Mouse (Mus musculus) MN1 (cell line): Measurements from ENCODE around the gene Lep.

Experiments
- DNase-seq: peaks from one replicate; pipeline ENCODE4 v3.0.0-alpha.2; 2016; ENCODE audit warnings: low spot score

The Lep gene

DNA sequence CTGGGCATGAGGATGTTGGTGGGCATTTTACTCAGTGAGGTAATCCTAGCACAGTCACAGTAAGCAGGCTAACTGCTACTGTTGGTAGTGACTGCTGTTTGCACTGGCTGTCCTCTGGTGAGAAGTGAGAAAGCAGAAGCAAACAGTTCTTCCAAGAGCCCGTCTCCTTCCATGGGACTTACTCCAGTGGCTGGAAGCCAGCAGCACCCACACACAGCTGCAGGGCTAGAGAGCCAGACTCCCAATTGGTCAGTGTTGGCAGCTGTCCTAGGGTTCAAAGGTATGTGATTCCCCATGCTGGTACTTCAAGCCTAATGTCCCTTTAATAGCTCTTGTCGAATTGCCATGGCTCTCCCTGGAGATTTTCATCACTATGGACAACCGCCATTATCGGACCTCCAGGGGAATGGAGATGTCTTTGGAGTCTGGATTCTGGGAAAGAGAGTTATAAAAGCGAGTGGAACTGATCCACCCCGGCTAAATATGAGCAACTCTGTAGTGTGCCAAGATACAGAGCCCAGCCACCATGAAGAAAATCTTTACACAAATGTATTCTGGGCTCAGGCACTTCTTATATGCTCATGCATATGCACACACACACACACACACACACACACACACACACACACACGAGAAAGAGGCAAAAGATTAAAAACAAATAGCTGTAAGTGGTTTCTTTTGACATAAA lies 57.5 kb downstream of the Lep start:
- DNase-seq: peak; percentile 74

GRCm38 (mm10) chr6:29118231-29118630 lies 58.2 kb downstream of the Lep start:
- DNase-seq: no peak

- DNase-seq: no peak
Measured at GRCm38 (mm10) chr6:29118963-29119362, 58.9 kb downstream of the Lep start.

GRCm38 (mm10) chr6:29119990-29120389 lies 60.0 kb downstream of the Lep start:
- no peak for DNase-seq
